Mouse (Mus musculus): ENCODE results near the gene Tfcp2l1. TPM values are rescaled to one million over a fixed set of nuclear protein-coding genes. Genes with fewer than 3 reads are reported as not detected.

The Tfcp2l1 gene
- total and polyA plus RNA-seq, 3 experiments, result not detected

GRCm38 (mm10) chr1:118697906-118698305, 70.2 kb downstream of the Tfcp2l1 start:
- Histone ChIP-seq H3K27me3 (ENCODE audit: control insufficient read depth in 1 of 2, insufficient read depth in 2 of 2, low read length in 2 of 2) (no peaks in the 10 kb centered on the region), H3K9me3 (replicated peaks; ENCODE audit: insufficient read depth, low read length) (no peaks in the 10 kb centered on the region), H3K79me2 (ENCODE audit: control insufficient read depth, insufficient read depth, low read length, poor library complexity) (no peaks in the 10 kb centered on the region), H3K9ac (ENCODE audit: control insufficient read depth, low read depth, low read length, poor library complexity, severe bottlenecking) (no peak overlapping the region), H3K4me1 (ENCODE audit: control insufficient read depth in 1 of 2, insufficient read depth in 2 of 2, low read length in 2 of 2) (no peaks in the 10 kb centered on the region), H3K4me3 (ENCODE audit: control insufficient read depth in 1 of 2, insufficient read depth in 1 of 2, low read depth in 2 of 2, low read length in 2 of 2) (no peak overlapping the region), H3K36me3 (ENCODE audit: control insufficient read depth in 1 of 2, insufficient read depth in 2 of 2, low read length in 2 of 2) (no peaks in the 10 kb centered on the region), H3K27ac (ENCODE audit: control insufficient read depth, low read depth, low read length) (no peak overlapping the region)
- no peak for DNase-seq (ENCODE audit: low read depth, low spot score)
- TF ChIP-seq MAZ (IDR thresholded peaks at IDR 0.05; ENCODE audit: low read depth, low read length) (no peak), NELFE (IDR thresholded peaks at IDR 0.05; ENCODE audit: low read depth, low read length) (no peak), ETS1 (IDR thresholded peaks at IDR 0.05; ENCODE audit: low read depth, low read length) (no peak), SMC3 (IDR thresholded peaks at IDR 0.05; ENCODE audit: low read depth, low read length) (no peak), UBTF (IDR thresholded peaks at IDR 0.05; ENCODE audit: borderline replicate concordance, insufficient read depth, low read depth, low read length) (no peak), GABPA (IDR thresholded peaks at IDR 0.05; ENCODE audit: low read depth, low read length) (no peak)

- Histone ChIP-seq H3K36me3 (ENCODE audit: control insufficient read depth in 1 of 2, insufficient read depth in 2 of 2, low read length in 2 of 2) (no peaks in the 10 kb centered on the region), H3K27me3 (ENCODE audit: control insufficient read depth in 1 of 2, insufficient read depth in 2 of 2, low read length in 2 of 2) (no peaks in the 10 kb centered on the region), H3K79me2 (ENCODE audit: control insufficient read depth, insufficient read depth, low read length, poor library complexity) (no peaks in the 10 kb centered on the region), H3K9ac (ENCODE audit: control insufficient read depth, low read depth, low read length, poor library complexity, severe bottlenecking) (no peak overlapping the region), H3K4me3 (ENCODE audit: control insufficient read depth in 1 of 2, insufficient read depth in 1 of 2, low read depth in 2 of 2, low read length in 2 of 2) (no peak overlapping the region), H3K9me3 (replicated peaks; ENCODE audit: insufficient read depth, low read length) (no peaks in the 10 kb centered on the region), H3K27ac (ENCODE audit: control insufficient read depth, low read depth, low read length) (no peak overlapping the region), H3K4me1 (ENCODE audit: control insufficient read depth in 1 of 2, insufficient read depth in 2 of 2, low read length in 2 of 2) (no peaks in the 10 kb centered on the region)
- no peak for DNase-seq (ENCODE audit: low read depth, low spot score)
- TF ChIP-seq GABPA (IDR thresholded peaks at IDR 0.05; ENCODE audit: low read depth, low read length) (no peak), ETS1 (IDR thresholded peaks at IDR 0.05; ENCODE audit: low read depth, low read length) (no peak), MEF2A (IDR thresholded peaks at IDR 0.05; ENCODE audit: extremely low read depth, insufficient replicate concordance, low read depth, low read length, poor library complexity, severe bottlenecking) (no peak), E2F4 (IDR thresholded peaks at IDR 0.05; ENCODE audit: borderline replicate concordance, low read depth, low read length) (no peak), BHLHE40 (IDR thresholded peaks at IDR 0.05; ENCODE audit: borderline replicate concordance, low read depth, low read length) (no peak), ELF1 (IDR thresholded peaks at IDR 0.05; ENCODE audit: low read depth, low read length) (no peak), ZMIZ1 (IDR thresholded peaks at IDR 0.05; ENCODE audit: low read depth, low read length) (no peak), USF1 (IDR thresholded peaks at IDR 0.05; ENCODE audit: low read depth, low read length) (no peak), CTCF (IDR thresholded peaks at IDR 0.05 in 2 of 3, conservative IDR thresholded peaks at IDR 0.05 in 1 of 3; ENCODE audit: control insufficient read depth in 1 of 3, insufficient read depth in 1 of 3, low read depth in 2 of 3, low read length in 3 of 3, poor library complexity in 1 of 3, severe bottlenecking in 1 of 3) (no peak), GATA1 (IDR thresholded peaks at IDR 0.05; ENCODE audit: low read depth, low read length) (no peak), ZKSCAN1 (IDR thresholded peaks at IDR 0.05; ENCODE audit: low read depth, low read length) (no peak), TBP (IDR thresholded peaks at IDR 0.05; ENCODE audit: low read depth, low read length) (no peak), USF2 (IDR thresholded peaks at IDR 0.05; ENCODE audit: borderline replicate concordance in 1 of 2, insufficient read depth in 1 of 2, low read depth in 1 of 2, low read length in 2 of 2) (no peak), POLR2A (IDR thresholded peaks at IDR 0.05; ENCODE audit: control insufficient read depth in 1 of 2, insufficient read depth in 1 of 2, low read depth in 1 of 2, low read length in 2 of 2, poor library complexity in 1 of 2) (no peak), ZNF384 (IDR thresholded peaks at IDR 0.05; ENCODE audit: low read depth, low read length) (no peak), MYB (IDR thresholded peaks at IDR 0.05; ENCODE audit: low read depth, low read length) (no peak), MYC (IDR thresholded peaks at IDR 0.05; ENCODE audit: low read depth, low read length) (no peak), RAD21 (IDR thresholded peaks at IDR 0.05; ENCODE audit: low read depth, low read length) (no peak), KAT2A (conservative IDR thresholded peaks at IDR 0.05; ENCODE audit: low read depth, low read length) (no peak)
Observed at GRCm38 (mm10) chr1:118699118-118699890, 71.6 kb downstream of the Tfcp2l1 start.

Measured in MEL (cell line).